Mouse (Mus musculus): ENCODE measurements around the gene Arhgap25. TPM values are rescaled to one million over a fixed set of nuclear protein-coding genes. Genes with fewer than 3 reads are reported as not detected.
A peak's percentile ranks its signal among the peaks of the same experiment; 100 is the strongest.

The Arhgap25 gene
- polyA plus RNA-seq, 1 experiment from 2014 or later = 2.0 TPM

DNA sequence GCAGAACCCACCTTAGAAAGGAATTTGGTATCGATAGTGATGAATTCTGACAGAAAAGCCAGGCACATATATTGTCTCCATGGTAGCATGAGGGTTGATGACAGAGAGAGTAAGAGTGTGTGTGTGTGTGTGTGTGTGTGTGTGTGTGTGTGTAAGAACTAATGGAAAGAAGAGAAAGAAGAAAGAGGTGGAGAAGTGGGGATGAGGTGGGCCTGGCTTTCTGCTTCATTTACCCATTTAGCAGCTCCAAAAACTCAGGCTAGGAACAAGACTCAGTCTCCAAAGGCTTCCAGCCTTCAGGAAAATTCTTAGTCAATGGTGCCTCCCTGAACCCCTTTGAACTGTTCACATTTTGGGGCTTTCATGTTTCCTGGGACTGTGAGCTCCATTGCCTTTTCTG, 29.5 kb downstream of the Arhgap25 start:
- Histone ChIP-seq H3K27ac (ENCODE audit: low read depth, low read length) (no peak overlapping the region), H3K4me1 (replicated peaks; ENCODE audit: control insufficient read depth, insufficient read depth, low read length) (0 out of 2 replicates have a peak, but pooled peaks cover 2% of the 10 kb centered on the region), H3K27me3 (ENCODE audit: control insufficient read depth, insufficient read depth, low read length) (no peaks in the 10 kb centered on the region), H3K4me2 (ENCODE audit: low read depth, low read length, severe bottlenecking) (no peak overlapping the region), H3K9me3 (ENCODE audit: control insufficient read depth, low read length) (no peaks in the 10 kb centered on the region), H3K9ac (ENCODE audit: low read length) (no peak overlapping the region), H3K4me3 (ENCODE audit: low read depth, low read length) (no peak overlapping the region), H3K36me3 (ENCODE audit: control insufficient read depth, insufficient read depth, low read length) (no peaks in the 10 kb centered on the region)
- DNase-seq (ENCODE audit: low spot score) (no peak), ATAC-seq (replicated peaks; ENCODE audit: low FRiP score) (no peak)
- WGBS = 97% methylated on average over 1 of the region's 1 CpGs

DNA sequence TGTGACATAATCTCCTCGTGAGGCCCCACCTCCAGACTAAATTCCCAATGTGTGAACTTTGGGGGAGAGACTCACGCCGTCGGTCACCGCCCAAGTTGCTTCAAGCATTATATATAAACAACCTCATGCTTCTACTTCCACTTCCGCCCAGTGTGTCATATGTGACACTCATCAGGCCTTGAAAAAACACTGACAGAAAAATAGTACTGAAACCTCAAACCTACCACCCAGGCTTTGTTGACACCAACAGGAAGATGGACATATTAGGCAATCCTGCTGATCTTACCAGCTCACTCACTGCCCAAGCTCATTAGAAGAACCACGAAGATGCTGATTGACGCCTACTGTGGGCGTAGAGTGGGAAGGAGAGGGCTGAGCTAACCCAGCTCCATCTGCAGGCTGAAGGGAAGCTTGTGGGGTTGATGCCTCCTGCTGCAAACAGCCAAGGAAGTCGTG, 30.2 kb downstream of the Arhgap25 start:
- DNase-seq (ENCODE audit: low spot score) = peak; percentile 35
- Histone ChIP-seq H3K9me3 (ENCODE audit: control insufficient read depth, low read length) (no peaks in the 10 kb centered on the region), H3K36me3 (ENCODE audit: control insufficient read depth, insufficient read depth, low read length) (no peaks in the 10 kb centered on the region), H3K9ac (ENCODE audit: low read length) (no peak overlapping the region), H3K27me3 (ENCODE audit: control insufficient read depth, insufficient read depth, low read length) (no peaks in the 10 kb centered on the region), H3K4me1 (replicated peaks; ENCODE audit: control insufficient read depth, insufficient read depth, low read length) (0 out of 2 replicates have a peak, but pooled peaks cover 2% of the 10 kb centered on the region), H3K27ac (ENCODE audit: low read depth, low read length) (no peak overlapping the region), H3K4me3 (ENCODE audit: low read depth, low read length) (no peak overlapping the region), H3K4me2 (ENCODE audit: low read depth, low read length, severe bottlenecking) (no peak overlapping the region)
- no peak for ATAC-seq (replicated peaks; ENCODE audit: low FRiP score)
- WGBS = 89% methylated on average over 10 of the region's 10 CpGs

DNA sequence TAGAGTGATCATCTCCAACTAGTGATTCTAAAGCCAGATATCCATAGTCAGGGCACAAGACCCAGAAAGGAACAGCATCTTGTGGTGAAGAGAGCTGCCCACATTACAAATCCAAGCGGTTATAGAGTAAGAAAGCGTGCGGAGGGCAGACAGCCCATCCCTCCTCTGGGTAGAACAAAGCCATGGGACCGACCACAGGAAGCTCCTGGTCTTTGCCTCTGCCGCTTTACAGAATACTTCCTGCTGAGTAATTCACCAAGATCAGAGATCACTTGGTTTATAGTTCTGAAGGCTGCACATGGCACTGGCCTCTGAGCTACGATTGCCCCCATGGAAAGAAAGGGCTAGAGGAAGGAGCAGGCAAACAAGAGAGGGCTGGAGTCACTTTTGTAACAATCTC, 30.6 kb downstream of the Arhgap25 start:
- H3K9me3 ChIP-seq (ENCODE audit: control insufficient read depth, low read length) = no peaks in the 10 kb centered on the region
- no peak overlapping the region for H3K9ac ChIP-seq (ENCODE audit: low read length)
- DNase-seq (ENCODE audit: low spot score) (peak; percentile 34), ATAC-seq (replicated peaks; ENCODE audit: low FRiP score) (no peak)
- H3K27me3 ChIP-seq (ENCODE audit: control insufficient read depth, insufficient read depth, low read length) = no peaks in the 10 kb centered on the region
- no peak overlapping the region for H3K4me3 ChIP-seq (ENCODE audit: low read depth, low read length)
- H3K27ac ChIP-seq (ENCODE audit: low read depth, low read length) = no peak overlapping the region
- H3K4me1 ChIP-seq (replicated peaks; ENCODE audit: control insufficient read depth, insufficient read depth, low read length) = 0 out of 2 replicates have a peak, but pooled peaks cover 2% of the 10 kb centered on the region
- no peaks in the 10 kb centered on the region for H3K36me3 ChIP-seq (ENCODE audit: control insufficient read depth, insufficient read depth, low read length)
- H3K4me2 ChIP-seq (ENCODE audit: low read depth, low read length, severe bottlenecking) = no peak overlapping the region
- 68% methylated on average over 6 of the region's 6 CpGs for WGBS

DNA sequence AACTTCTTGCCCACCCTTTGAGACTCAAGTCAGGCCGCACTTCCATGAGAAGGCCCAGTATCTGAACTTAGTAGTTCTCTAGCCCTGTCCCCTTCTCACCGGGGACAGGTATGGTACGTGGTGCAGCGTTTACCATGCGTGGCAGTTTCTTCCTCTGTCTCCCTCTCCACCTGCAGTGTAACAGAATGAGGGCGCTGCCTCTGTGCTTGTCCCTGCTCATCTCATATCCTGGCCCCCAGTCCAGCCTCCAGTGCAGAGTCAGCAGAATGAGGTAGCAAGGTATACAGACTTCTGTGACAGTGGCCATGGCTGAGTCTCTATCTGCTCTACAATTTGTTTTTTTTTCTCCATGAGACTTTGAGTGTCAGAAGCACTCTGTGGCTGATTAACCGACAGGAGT, 32.4 kb downstream of the Arhgap25 start:
- Histone ChIP-seq H3K9ac (ENCODE audit: low read length) (no peak overlapping the region), H3K9me3 (ENCODE audit: control insufficient read depth, low read length) (no peaks in the 10 kb centered on the region), H3K27ac (ENCODE audit: low read depth, low read length) (no peak overlapping the region), H3K4me3 (ENCODE audit: low read depth, low read length) (no peak overlapping the region), H3K4me2 (ENCODE audit: low read depth, low read length, severe bottlenecking) (no peak overlapping the region), H3K36me3 (ENCODE audit: control insufficient read depth, insufficient read depth, low read length) (no peaks in the 10 kb centered on the region), H3K4me1 (replicated peaks; ENCODE audit: control insufficient read depth, insufficient read depth, low read length) (0 out of 2 replicates have a peak, but pooled peaks cover 2% of the 10 kb centered on the region), H3K27me3 (ENCODE audit: control insufficient read depth, insufficient read depth, low read length) (no peaks in the 10 kb centered on the region)
- no peak for ATAC-seq (replicated peaks; ENCODE audit: low FRiP score)
- DNase-seq (ENCODE audit: low spot score) = peak; percentile 31
- WGBS = 90% methylated on average over 7 of the region's 7 CpGs

DNA sequence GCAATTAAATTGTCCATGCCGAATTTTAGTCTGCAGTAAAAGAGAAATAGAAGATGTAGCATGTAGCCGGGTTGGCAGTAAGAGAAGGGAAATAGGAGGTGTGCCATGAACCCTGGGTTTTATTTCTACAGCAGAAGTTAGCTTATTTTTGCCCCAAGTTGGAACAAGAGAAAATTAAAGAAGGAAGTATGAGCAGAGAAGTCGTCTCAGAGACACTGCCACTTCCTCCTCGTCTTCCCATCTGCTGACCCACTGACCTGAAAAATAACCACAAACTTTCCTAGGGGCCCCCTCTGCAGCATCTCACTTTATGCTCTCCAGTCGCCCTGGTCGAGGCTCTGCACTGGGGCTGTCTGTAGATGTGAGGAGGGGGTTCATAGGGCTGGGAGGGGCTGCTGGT, 33.3 kb downstream of the Arhgap25 start:
- Histone ChIP-seq H3K9me3 (ENCODE audit: control insufficient read depth, low read length) (no peaks in the 10 kb centered on the region), H3K4me1 (replicated peaks; ENCODE audit: control insufficient read depth, insufficient read depth, low read length) (no peaks in the 10 kb centered on the region), H3K27me3 (ENCODE audit: control insufficient read depth, insufficient read depth, low read length) (no peaks in the 10 kb centered on the region), H3K27ac (ENCODE audit: low read depth, low read length) (no peak overlapping the region), H3K4me2 (ENCODE audit: low read depth, low read length, severe bottlenecking) (no peak overlapping the region), H3K36me3 (ENCODE audit: control insufficient read depth, insufficient read depth, low read length) (no peaks in the 10 kb centered on the region), H3K9ac (ENCODE audit: low read length) (no peak overlapping the region), H3K4me3 (ENCODE audit: low read depth, low read length) (no peak overlapping the region)
- ATAC-seq (replicated peaks; ENCODE audit: low FRiP score) (no peak), DNase-seq (ENCODE audit: low spot score) (no peak)
- WGBS = 76% methylated on average over 6 of the region's 6 CpGs

DNA sequence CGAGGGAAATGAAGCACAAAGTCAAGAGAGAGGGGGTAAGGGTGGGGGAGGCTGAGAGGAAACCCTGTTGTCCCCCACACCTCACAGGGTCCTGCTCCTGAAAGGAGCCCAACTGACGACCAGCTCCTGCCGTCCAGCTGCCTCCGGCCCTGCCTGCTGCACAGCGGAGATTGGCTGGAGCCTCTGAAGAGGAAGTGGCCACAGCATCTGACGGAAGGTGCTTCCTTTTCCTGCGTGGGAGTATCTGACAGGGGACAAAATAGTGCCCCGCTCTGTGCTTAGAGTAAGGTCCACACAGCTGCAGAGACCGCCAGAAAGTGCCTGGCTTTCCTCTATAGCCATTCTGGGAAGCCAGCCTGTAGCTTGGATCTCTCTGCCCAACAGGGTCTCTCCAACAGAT, 36.9 kb downstream of the Arhgap25 start:
- Histone ChIP-seq H3K36me3 (ENCODE audit: control insufficient read depth, insufficient read depth, low read length) (no peaks in the 10 kb centered on the region), H3K4me3 (ENCODE audit: low read depth, low read length) (no peak overlapping the region), H3K9ac (ENCODE audit: low read length) (no peak overlapping the region), H3K27me3 (ENCODE audit: control insufficient read depth, insufficient read depth, low read length) (no peaks in the 10 kb centered on the region), H3K4me1 (replicated peaks; ENCODE audit: control insufficient read depth, insufficient read depth, low read length) (no peaks in the 10 kb centered on the region), H3K4me2 (ENCODE audit: low read depth, low read length, severe bottlenecking) (no peak overlapping the region), H3K27ac (ENCODE audit: low read depth, low read length) (no peak overlapping the region), H3K9me3 (ENCODE audit: control insufficient read depth, low read length) (no peaks in the 10 kb centered on the region)
- ATAC-seq (replicated peaks; ENCODE audit: low FRiP score) (no peak), DNase-seq (ENCODE audit: low spot score) (no peak)
- WGBS = 88% methylated on average over 9 of the region's 9 CpGs

DNA sequence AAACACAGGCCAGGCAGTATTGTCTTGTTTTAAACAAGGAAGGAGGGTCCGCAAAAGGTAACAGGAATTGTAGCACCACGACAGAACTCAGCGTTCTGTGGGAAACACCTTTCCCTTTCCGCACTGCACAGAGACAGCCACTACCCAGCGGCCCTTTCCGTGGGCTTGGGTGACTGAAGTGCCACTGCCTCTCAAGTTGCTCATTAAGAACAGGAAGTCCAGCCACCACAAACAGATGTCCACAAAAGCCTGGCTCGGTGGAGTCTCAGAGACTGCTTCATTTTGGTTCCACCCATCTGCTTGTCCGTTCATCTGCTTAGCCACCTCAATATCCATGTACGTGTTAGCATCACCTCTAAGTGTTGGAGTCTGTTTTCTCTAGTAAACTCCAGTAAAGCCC, 38.7 kb downstream of the Arhgap25 start:
- H3K9me3 ChIP-seq (ENCODE audit: control insufficient read depth, low read length) = no peaks in the 10 kb centered on the region
- no peak overlapping the region for H3K27ac ChIP-seq (ENCODE audit: low read depth, low read length)
- ATAC-seq (replicated peaks; ENCODE audit: low FRiP score) (no peak), DNase-seq (ENCODE audit: low spot score) (peak; percentile 39)
- no peaks in the 10 kb centered on the region for H3K36me3 ChIP-seq (ENCODE audit: control insufficient read depth, insufficient read depth, low read length)
- no peaks in the 10 kb centered on the region for H3K27me3 ChIP-seq (ENCODE audit: control insufficient read depth, insufficient read depth, low read length)
- no peak overlapping the region for H3K9ac ChIP-seq (ENCODE audit: low read length)
- H3K4me2 ChIP-seq (ENCODE audit: low read depth, low read length, severe bottlenecking) = no peak overlapping the region
- H3K4me3 ChIP-seq (ENCODE audit: low read depth, low read length) = no peak overlapping the region
- no peaks in the 10 kb centered on the region for H3K4me1 ChIP-seq (replicated peaks; ENCODE audit: control insufficient read depth, insufficient read depth, low read length)
- 85% methylated on average over 9 of the region's 9 CpGs for WGBS

DNA sequence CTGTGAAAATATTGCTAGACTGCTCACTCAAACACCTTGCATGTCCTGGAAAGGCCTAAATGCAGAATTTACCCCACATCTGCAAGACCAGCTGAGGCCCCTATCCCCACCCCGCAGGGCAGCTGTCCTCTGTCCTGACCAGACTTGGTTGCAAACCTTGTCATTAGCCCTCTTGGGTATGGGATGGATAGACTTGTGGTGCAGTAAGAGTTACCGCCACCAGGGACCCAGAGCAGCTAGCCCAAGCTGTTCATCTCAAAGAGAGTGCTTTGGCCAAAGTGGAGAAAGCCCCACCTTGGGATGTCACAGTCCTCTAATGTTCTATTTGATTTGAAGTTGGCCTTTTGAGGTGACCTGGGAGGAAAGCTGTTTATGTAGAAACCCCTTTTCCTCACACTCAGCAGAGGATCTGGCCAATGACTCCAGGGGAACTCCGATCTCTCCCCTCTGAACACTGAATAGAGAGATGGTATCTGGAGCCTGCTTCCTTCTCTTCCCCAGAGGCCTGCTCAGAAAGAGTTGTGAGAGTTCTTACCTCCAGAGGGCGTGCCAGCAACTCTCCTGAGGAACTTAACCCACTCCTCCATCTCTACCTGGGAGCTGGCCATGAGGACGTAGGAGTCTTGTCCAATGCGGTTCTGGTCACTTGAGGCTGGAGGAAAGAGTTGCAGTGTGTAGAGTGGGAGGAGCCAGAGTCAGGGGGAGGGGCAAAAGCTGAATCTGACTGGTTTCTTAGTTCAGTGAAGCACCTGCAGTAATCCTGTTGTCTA, 45.2 kb downstream of the Arhgap25 start:
- Histone ChIP-seq H3K9ac (ENCODE audit: low read length) (no peak overlapping the region), H3K4me2 (ENCODE audit: low read depth, low read length, severe bottlenecking) (no peak overlapping the region), H3K4me3 (ENCODE audit: low read depth, low read length) (no peak overlapping the region), H3K27ac (ENCODE audit: low read depth, low read length) (no peak overlapping the region), H3K36me3 (ENCODE audit: control insufficient read depth, insufficient read depth, low read length) (no peaks in the 10 kb centered on the region), H3K27me3 (ENCODE audit: control insufficient read depth, insufficient read depth, low read length) (no peaks in the 10 kb centered on the region), H3K4me1 (replicated peaks; ENCODE audit: control insufficient read depth, insufficient read depth, low read length) (no peaks in the 10 kb centered on the region), H3K9me3 (ENCODE audit: control insufficient read depth, low read length) (no peaks in the 10 kb centered on the region)
- ATAC-seq (replicated peaks; ENCODE audit: low FRiP score) = no peak
- peak; percentile 47 for DNase-seq (ENCODE audit: low spot score)
- WGBS = 64% methylated on average over 6 of the region's 6 CpGs

DNA sequence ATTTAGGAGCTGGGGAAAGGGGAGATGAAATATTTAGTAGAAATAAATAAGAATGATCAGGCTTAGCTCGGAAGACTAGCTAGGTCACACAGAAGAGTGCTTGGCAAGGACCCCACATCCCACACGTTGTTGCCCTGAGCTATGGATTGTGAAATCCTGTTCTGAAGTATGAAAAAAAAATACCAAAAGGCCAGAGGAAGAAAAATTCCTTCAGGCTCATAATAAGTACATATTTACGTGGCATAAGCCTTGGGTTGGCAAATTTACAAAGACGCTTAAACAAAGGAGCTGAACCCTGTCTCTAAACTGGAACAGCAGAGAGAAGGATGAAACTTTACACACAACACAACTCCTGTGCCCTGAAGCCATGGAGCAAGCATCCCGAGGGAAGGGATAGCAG, 48.3 kb downstream of the Arhgap25 start:
- DNase-seq (ENCODE audit: low spot score) = no peak
- no peak overlapping the region for H3K27ac ChIP-seq (ENCODE audit: low read depth, low read length)

More for the DNA sequence above, 48.3 kb downstream of the Arhgap25 start:
- no peaks in the 10 kb centered on the region for H3K4me1 ChIP-seq (replicated peaks; ENCODE audit: control insufficient read depth, insufficient read depth, low read length)
- H3K4me3 ChIP-seq (ENCODE audit: low read depth, low read length) = no peak overlapping the region
- H3K36me3 ChIP-seq (ENCODE audit: control insufficient read depth, insufficient read depth, low read length) = no peaks in the 10 kb centered on the region
- H3K9me3 ChIP-seq (ENCODE audit: control insufficient read depth, low read length) = no peaks in the 10 kb centered on the region
- H3K4me2 ChIP-seq (ENCODE audit: low read depth, low read length, severe bottlenecking) = no peak overlapping the region
- ATAC-seq (replicated peaks; ENCODE audit: low FRiP score) = no peak
- no peak overlapping the region for H3K9ac ChIP-seq (ENCODE audit: low read length)
- WGBS = 81% methylated on average over 5 of the region's 5 CpGs
- no peaks in the 10 kb centered on the region for H3K27me3 ChIP-seq (ENCODE audit: control insufficient read depth, insufficient read depth, low read length)

Measured in forebrain, embryonic 11.5 days (tissue).